Comparison of ENCODE assay signal across 10 mouse cellular contexts in genomic region chr1:58304296-58304695, GRCm38 (mm10). TPM values are rescaled to one million over a fixed set of nuclear protein-coding genes. Genes with fewer than 3 reads are reported as not detected.
A peak's percentile ranks its signal among the peaks of the same experiment; 100 is the strongest.
DNase-seq lines count a peak whose midpoint lies in the region; ATAC-seq and TF ChIP-seq lines count a peak whose summit lies in the region.
"Had no signal": no experiment of that assay in that cellular context is flagged by ENCODE, and none has a peak within 500 bp of the region (broad histone marks: within the 10 kb centered on the region; RNA-seq: fewer than 3 reads in every experiment).

No protein-coding gene starts in this region.

- H3K4me1 ChIP-seq in kidney, embryonic 15.5 days, result peaks cover 15% of the 10 kb centered on the region
- H3K4me1 ChIP-seq in kidney, embryonic 16.5 days (ENCODE audit: insufficient read depth, low read length), result peaks cover 6% of the 10 kb centered on the region
- peaks cover 16% of the 10 kb centered on the region for H3K4me1 ChIP-seq in stomach, embryonic 16.5 days (ENCODE audit: control insufficient read depth, insufficient read depth, low read length)
- H3K4me1 ChIP-seq in liver, postnatal 0 days (ENCODE audit: insufficient read depth), result 0 out of 2 replicates have a peak, but pooled peaks cover 3% of the 10 kb centered on the region

- no peak for TF ChIP-seq CTCF in liver, postnatal 0 days (IDR thresholded peaks at IDR 0.05; ENCODE audit: low read depth)

- DNase-seq in R1 (ENCODE audit: low read depth, low spot score), result peak; percentile 83
- peak; percentile 52 to 64 for DNase-seq in heart, postnatal 10 days
- no peak for DNase-seq in liver, postnatal 0 days
- no peak for DNase-seq in gastrocnemius, postnatal 10 days
- DNase-seq in kidney, adult 8-10 months, result no peak
- DNase-seq: cerebellum, adult 9-11 months had no signal

- intact Hi-C loops in heart, postnatal 10 days (cut with DNase I), result loop anchor here (10.0 kb wide), 1 partner anchor 91 kb away; the partner anchor contains the start of gene Bzw1

- TF ChIP-seq EP300 in liver, postnatal 0 days (IDR thresholded peaks at IDR 0.05; ENCODE audit: low read depth), result no peak

- no peak overlapping the region for H3K4me3 ChIP-seq in kidney, embryonic 15.5 days (replicated peaks)
- H3K4me3 ChIP-seq in kidney, embryonic 16.5 days (ENCODE audit: low read length), result no peak overlapping the region
- no peak overlapping the region for H3K4me3 ChIP-seq in stomach, embryonic 16.5 days (replicated peaks; ENCODE audit: low read length)
- no peak overlapping the region for H3K4me3 ChIP-seq in liver, postnatal 0 days (ENCODE audit: low read depth, low read length)

- no peaks in the 10 kb centered on the region for H3K27me3 ChIP-seq in kidney, embryonic 15.5 days
- H3K27me3 ChIP-seq in kidney, embryonic 16.5 days (ENCODE audit: insufficient read depth, low read length), result no peaks in the 10 kb centered on the region
- no peaks in the 10 kb centered on the region for H3K27me3 ChIP-seq in stomach, embryonic 16.5 days (ENCODE audit: control insufficient read depth, insufficient read depth, low read length)
- no peaks in the 10 kb centered on the region for H3K27me3 ChIP-seq in liver, postnatal 0 days (ENCODE audit: insufficient read depth, low read length)

- H3K27ac ChIP-seq in kidney, embryonic 15.5 days, result peak overlapping the region; percentile 14; the same call in 1 of the 2 replicates
- no peak overlapping the region for H3K27ac ChIP-seq in kidney, embryonic 16.5 days (ENCODE audit: low read length)
- peak overlapping the region; percentile 85 for H3K27ac ChIP-seq in stomach, embryonic 16.5 days (ENCODE audit: low read length)
- no peak overlapping the region for H3K27ac ChIP-seq in liver, postnatal 0 days (ENCODE audit: low read depth)

- H3K9ac ChIP-seq in kidney, embryonic 15.5 days, result no peak overlapping the region
- no peak overlapping the region for H3K9ac ChIP-seq in kidney, embryonic 16.5 days (replicated peaks; ENCODE audit: low read length)
- H3K9ac ChIP-seq in stomach, embryonic 16.5 days (ENCODE audit: low read length), result 0 out of 2 replicates have a peak overlapping the region, but pooled peaks have one; percentile 11
- no peak overlapping the region for H3K9ac ChIP-seq in liver, postnatal 0 days (replicated peaks)

- ATAC-seq in kidney, embryonic 15.5 days (replicated peaks; ENCODE audit: low FRiP score), result no peak
- no peak for ATAC-seq in kidney, embryonic 16.5 days (ENCODE audit: low FRiP score, low TSS enrichment)
- ATAC-seq in stomach, embryonic 16.5 days (ENCODE audit: insufficient read depth, low FRiP score), result peak; percentile 72; the same call in 1 of the 2 replicates
- no peak for ATAC-seq in liver, postnatal 0 days

- 64% methylated on average over 12 of the region's 12 CpGs for WGBS in kidney, embryonic 15.5 days
- WGBS in kidney, embryonic 16.5 days, result 58% methylated on average over 12 of the region's 12 CpGs
- WGBS in stomach, embryonic 16.5 days, result 35% methylated on average over 12 of the region's 12 CpGs
- 66% methylated on average over 12 of the region's 12 CpGs for WGBS in liver, postnatal 0 days (ENCODE audit: insufficient replicate concordance)

- H3K36me3 ChIP-seq in kidney, embryonic 15.5 days, result no peaks in the 10 kb centered on the region
- H3K36me3 ChIP-seq in kidney, embryonic 16.5 days (ENCODE audit: insufficient read depth, low read length), result no peaks in the 10 kb centered on the region
- no peaks in the 10 kb centered on the region for H3K36me3 ChIP-seq in stomach, embryonic 16.5 days (ENCODE audit: control insufficient read depth, insufficient read depth, low read length)
- no peaks in the 10 kb centered on the region for H3K36me3 ChIP-seq in liver, postnatal 0 days (replicated peaks; ENCODE audit: insufficient read depth, low read length)
- H3K36me3 ChIP-seq: G1E had no signal

- no peaks in the 10 kb centered on the region for H3K9me3 ChIP-seq in kidney, embryonic 15.5 days (replicated peaks)
- no peaks in the 10 kb centered on the region for H3K9me3 ChIP-seq in kidney, embryonic 16.5 days (ENCODE audit: low read length)
- H3K9me3 ChIP-seq in stomach, embryonic 16.5 days (replicated peaks; ENCODE audit: control insufficient read depth, low read length), result no peaks in the 10 kb centered on the region
- H3K9me3 ChIP-seq in liver, postnatal 0 days (ENCODE audit: low read length), result no peaks in the 10 kb centered on the region
- H3K9me3 ChIP-seq: G1E had no signal

- no peak overlapping the region for H3K4me2 ChIP-seq in kidney, embryonic 15.5 days
- H3K4me2 ChIP-seq in kidney, embryonic 16.5 days (replicated peaks; ENCODE audit: low read depth, low read length), result no peak overlapping the region
- H3K4me2 ChIP-seq in stomach, embryonic 16.5 days (ENCODE audit: low read depth, low read length), result 0 out of 2 replicates have a peak overlapping the region, but pooled peaks have one; percentile 2
- no peak overlapping the region for H3K4me2 ChIP-seq in liver, postnatal 0 days (ENCODE audit: low read depth, low read length)

RNA-seq across cellular contexts. Expression of gene Aox2, which starts 26.2 kb away (rescaled TPM):
- 0.08 and 0.12 TPM in 2 replicates for polyA plus RNA-seq in kidney, embryonic 15.5 days (2015; fragmentation: Nextera tagmentation; extraction: Ambion mirVana)
- 0.05 and 0.09 TPM in 2 replicates for polyA plus RNA-seq in kidney, embryonic 16.5 days (2015; fragmentation: Nextera tagmentation; extraction: Ambion mirVana)
- under 1 TPM; 0.05 TPM for total RNA-seq in heart, postnatal 10 days (2021)
- 0.08 and 0.12 TPM in 2 replicates for polyA plus RNA-seq in stomach, embryonic 16.5 days (2015; fragmentation: Nextera tagmentation; extraction: Ambion mirVana)
- polyA plus RNA-seq in liver, postnatal 0 days (2015; fragmentation: Nextera tagmentation; extraction: Ambion mirVana), result 0.01 TPM in 2 replicates
- under 1 TPM; 0.20 to 0.26 TPM for total RNA-seq in gastrocnemius, postnatal 10 days (2021)

Comparison
In these comparisons a context has a peak if more than half of its experiments do, and no peak if none do; other contexts are left out.
1. H3K27ac ChIP-seq: peak in kidney, embryonic 15.5 days (single experiment) and stomach, embryonic 16.5 days (single experiment); none in kidney, embryonic 16.5 days (single experiment) and liver, postnatal 0 days (single experiment).
2. DNase-seq: peak in R1 (single experiment) and heart, postnatal 10 days (2 of 2); none in liver, postnatal 0 days (single experiment), gastrocnemius, postnatal 10 days (single experiment) and kidney, adult 8-10 months (0 of 2).